Mouse (Mus musculus): Measurements from ENCODE around the gene Ubr7. TPM values are rescaled to one million over a fixed set of nuclear protein-coding genes. Genes with fewer than 3 reads are reported as not detected.

Gene Ubr7
- total RNA-seq, 1 experiment: 87.5 TPM

DNA sequence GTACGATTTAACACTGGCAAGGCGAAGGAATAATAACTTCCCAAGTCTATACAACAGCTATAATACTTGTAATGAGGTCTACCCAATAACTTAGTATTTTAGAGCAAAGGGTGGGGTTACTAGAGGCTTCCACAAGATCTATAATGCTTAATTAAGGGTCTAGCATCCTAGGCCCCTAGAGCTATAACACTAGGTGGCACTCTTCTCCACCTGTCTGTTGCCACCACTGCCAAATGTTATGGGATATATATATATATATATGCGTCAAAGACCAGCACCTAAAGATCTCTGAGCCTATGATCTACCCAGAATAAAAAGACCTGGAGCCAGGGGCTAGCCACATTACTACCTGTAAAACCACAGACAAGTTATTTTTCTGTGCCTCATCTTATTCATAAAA is 17.5 kb upstream of the Ubr7 start:
- Histone ChIP-seq H3K36me3 (ENCODE audit: control insufficient read depth, insufficient read depth, low read length, poor library complexity, severe bottlenecking) (no peaks in the 10 kb centered on the region; the same call in 1 of the 2 replicates), H3K4me1 (ENCODE audit: control insufficient read depth in 2 of 2, insufficient read depth in 2 of 2, low read length in 2 of 2, poor library complexity in 1 of 2) (no peaks in the 10 kb centered on the region; a peak in 1 of 4 replicates), H3K9me3 (ENCODE audit: control insufficient read depth, insufficient read depth, low read depth, low read length) (no peaks in the 10 kb centered on the region), H3K4me3 (ENCODE audit: insufficient read depth in 1 of 2, low read depth in 1 of 2, low read length in 2 of 2, poor library complexity in 1 of 2, severe bottlenecking in 1 of 2) (no peak overlapping the region), H3K9ac (ENCODE audit: insufficient read depth, low read depth, low read length, poor library complexity, severe bottlenecking) (no peak overlapping the region), H3K27ac (ENCODE audit: insufficient read depth, low read depth, low read length, poor library complexity, severe bottlenecking) (no peak overlapping the region)
- DNase-seq (ENCODE audit: low read depth, low spot score): no peak
- TF ChIP-seq HCFC1 (IDR thresholded peaks at IDR 0.05; ENCODE audit: borderline replicate concordance, insufficient read depth, low read length) (no peak), ZC3H11A (IDR thresholded peaks at IDR 0.05; ENCODE audit: borderline replicate concordance, low read depth, low read length) (no peak), CHD2 (IDR thresholded peaks at IDR 0.05; ENCODE audit: low read depth, low read length) (no peak), ZNF384 (IDR thresholded peaks at IDR 0.05; ENCODE audit: low read depth, low read length) (no peak), MAFK (IDR thresholded peaks at IDR 0.05; ENCODE audit: insufficient read depth, low read depth, low read length) (no peak)
- in situ Hi-C loops (cut with MboI; ENCODE audit: low sequenced_read_pairs in 2 of 2, unreplicated experiment in 2 of 2): loop anchor here in 1 of 2 experiments (25.0 kb wide), 1 partner anchor 228 kb away; no protein-coding TSS in a partner anchor

DNA sequence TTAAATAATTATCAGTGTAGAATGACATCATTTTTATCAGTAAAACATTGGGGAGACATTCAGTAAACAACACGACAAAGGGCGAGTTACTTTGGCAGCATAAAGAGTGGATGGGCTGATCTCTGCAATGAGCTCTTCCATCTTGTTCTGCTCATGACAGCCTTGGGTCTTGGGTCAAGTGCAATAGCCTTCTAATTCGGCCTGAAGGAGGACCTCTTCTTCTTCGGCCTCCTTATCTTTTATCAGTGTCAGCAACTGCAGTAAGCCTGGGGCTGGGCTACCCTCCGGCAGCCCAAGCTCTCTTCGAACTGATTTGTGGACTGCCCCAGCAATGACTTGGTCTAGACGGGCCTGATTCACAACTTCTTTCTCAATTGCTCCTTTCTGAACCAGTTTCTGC is 15.7 kb upstream of the Ubr7 start:
- TF ChIP-seq HCFC1 (IDR thresholded peaks at IDR 0.05; ENCODE audit: borderline replicate concordance, insufficient read depth, low read length) (no peak), CHD2 (IDR thresholded peaks at IDR 0.05; ENCODE audit: low read depth, low read length) (no peak), ZC3H11A (IDR thresholded peaks at IDR 0.05; ENCODE audit: borderline replicate concordance, low read depth, low read length) (no peak), ZNF384 (IDR thresholded peaks at IDR 0.05; ENCODE audit: low read depth, low read length) (no peak), MAFK (IDR thresholded peaks at IDR 0.05; ENCODE audit: insufficient read depth, low read depth, low read length) (no peak)
- Histone ChIP-seq H3K9me3 (ENCODE audit: control insufficient read depth, insufficient read depth, low read depth, low read length) (no peaks in the 10 kb centered on the region), H3K9ac (ENCODE audit: insufficient read depth, low read depth, low read length, poor library complexity, severe bottlenecking) (no peak overlapping the region; the same call in 1 of the 2 replicates), H3K4me3 (ENCODE audit: insufficient read depth in 1 of 2, low read depth in 1 of 2, low read length in 2 of 2, poor library complexity in 1 of 2, severe bottlenecking in 1 of 2) (no peak overlapping the region), H3K36me3 (ENCODE audit: control insufficient read depth, insufficient read depth, low read length, poor library complexity, severe bottlenecking) (no peaks in the 10 kb centered on the region; the same call in 1 of the 2 replicates), H3K4me1 (ENCODE audit: control insufficient read depth in 2 of 2, insufficient read depth in 2 of 2, low read length in 2 of 2, poor library complexity in 1 of 2) (no peaks in the 10 kb centered on the region; a peak in 1 of 4 replicates), H3K27ac (ENCODE audit: insufficient read depth, low read depth, low read length, poor library complexity, severe bottlenecking) (no peak overlapping the region)
- in situ Hi-C loops (cut with MboI; ENCODE audit: low sequenced_read_pairs in 2 of 2, unreplicated experiment in 2 of 2): loop anchor here in 1 of 2 experiments (25.0 kb wide), 1 partner anchor 230 kb away; no protein-coding TSS in a partner anchor
- DNase-seq (ENCODE audit: low read depth, low spot score): no peak

DNA sequence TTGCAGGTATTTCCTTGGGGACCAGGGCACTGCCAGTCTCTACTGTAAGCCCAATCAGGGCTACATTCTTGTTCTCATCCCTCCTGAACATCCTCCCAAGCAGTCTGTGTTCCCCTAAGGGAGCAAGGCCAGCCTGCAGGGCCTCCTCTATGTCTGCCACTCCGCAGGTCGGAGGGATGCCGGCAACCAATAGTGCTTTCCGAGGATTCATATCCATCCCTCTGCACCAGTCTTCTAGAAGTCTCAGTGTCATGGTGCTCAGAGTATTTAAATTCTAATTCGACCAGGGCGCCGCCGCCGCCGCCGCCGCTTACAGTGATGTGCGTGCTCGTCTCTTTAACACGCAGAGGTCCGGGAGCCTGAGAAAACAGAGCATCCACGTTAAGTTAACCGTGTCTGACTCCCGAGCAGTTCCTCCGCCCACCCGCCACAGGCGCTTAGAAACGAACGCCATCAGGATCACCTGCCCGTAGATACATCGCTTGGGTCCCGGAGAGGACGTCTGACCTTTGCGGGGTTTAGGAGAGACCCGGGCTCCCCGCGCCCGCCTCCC is 14.7 kb upstream of the Ubr7 start:
- TF ChIP-seq CHD2 (IDR thresholded peaks at IDR 0.05; ENCODE audit: low read depth, low read length): no peak
- no peak for TF ChIP-seq ZNF384 (IDR thresholded peaks at IDR 0.05; ENCODE audit: low read depth, low read length)
- no peak for TF ChIP-seq HCFC1 (IDR thresholded peaks at IDR 0.05; ENCODE audit: borderline replicate concordance, insufficient read depth, low read length)
- TF ChIP-seq MAFK (IDR thresholded peaks at IDR 0.05; ENCODE audit: insufficient read depth, low read depth, low read length): no peak
- Histone ChIP-seq H3K4me1 (ENCODE audit: control insufficient read depth in 2 of 2, insufficient read depth in 2 of 2, low read length in 2 of 2, poor library complexity in 1 of 2) (no peaks in the 10 kb centered on the region; a peak in 1 of 4 replicates), H3K9ac (ENCODE audit: insufficient read depth, low read depth, low read length, poor library complexity, severe bottlenecking) (peak overlapping the region; percentile 77), H3K27ac (ENCODE audit: insufficient read depth, low read depth, low read length, poor library complexity, severe bottlenecking) (0 out of 2 replicates have a peak overlapping the region, but pooled peaks have one; percentile 17), H3K9me3 (ENCODE audit: control insufficient read depth, insufficient read depth, low read depth, low read length) (no peaks in the 10 kb centered on the region), H3K36me3 (ENCODE audit: control insufficient read depth, insufficient read depth, low read length, poor library complexity, severe bottlenecking) (no peaks in the 10 kb centered on the region; the same call in none of the 2 replicates), H3K4me3 (ENCODE audit: insufficient read depth in 1 of 2, low read depth in 1 of 2, low read length in 2 of 2, poor library complexity in 1 of 2, severe bottlenecking in 1 of 2) (peak overlapping the region; percentile 76 to 96)
- DNase-seq (ENCODE audit: low read depth, low spot score): no peak
- in situ Hi-C loops (cut with MboI; ENCODE audit: low sequenced_read_pairs in 2 of 2, unreplicated experiment in 2 of 2): loop anchor here in 1 of 2 experiments (25.0 kb wide), 1 partner anchor 231 kb away; no protein-coding TSS in a partner anchor

DNA sequence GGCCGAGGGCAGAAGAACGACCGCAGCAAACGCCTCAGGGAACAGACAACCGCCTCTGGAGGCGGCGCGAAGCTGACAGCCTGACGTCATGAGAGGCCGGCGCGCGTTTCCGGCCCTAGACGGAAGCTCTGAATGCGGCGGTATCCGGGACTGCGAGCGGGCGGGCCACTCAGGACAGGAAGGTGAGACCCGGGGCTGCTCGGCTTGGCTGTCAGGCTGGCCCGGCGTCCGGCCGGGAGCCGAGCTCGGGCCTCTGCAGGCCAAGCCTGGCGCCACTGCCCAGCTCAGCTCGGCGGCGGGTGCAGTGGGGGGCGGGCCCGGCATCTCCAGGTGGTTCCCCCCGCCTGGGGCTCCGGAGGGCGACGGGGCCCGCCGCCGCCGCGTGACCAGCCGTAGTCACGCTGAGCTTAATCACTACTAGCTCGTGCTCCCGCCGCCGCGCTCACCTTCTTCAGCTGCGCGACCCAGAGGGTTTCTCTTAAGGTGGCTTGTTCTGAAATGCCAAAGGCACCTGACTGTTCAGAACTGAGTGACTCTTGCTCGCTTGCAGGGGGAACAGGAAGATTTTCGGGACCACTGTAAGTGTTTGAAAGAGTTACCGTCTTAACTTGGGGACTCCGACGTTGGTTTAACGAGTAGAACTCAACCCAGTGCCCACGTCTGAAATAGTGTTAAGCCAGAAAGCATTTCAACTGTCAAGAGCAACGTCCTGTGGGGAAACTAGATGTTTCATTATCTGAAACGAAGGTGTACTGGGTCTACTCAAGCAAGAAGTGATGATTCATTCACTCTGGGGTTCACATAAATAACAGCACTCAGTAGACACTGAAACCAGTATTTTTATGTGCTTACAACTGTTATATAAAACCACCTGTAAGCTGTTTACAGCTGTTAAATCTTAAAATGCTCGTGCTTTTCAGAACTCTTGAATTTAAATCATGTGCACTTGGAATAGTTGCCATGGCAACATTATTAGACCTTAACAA is 13.9 kb upstream of the Ubr7 start, which contains the start of the genes Moap1 and Tmem251:
Moap1 (minus strand) TSS at position 73 of the 986 bp plus-strand sequence.
Tmem251 (plus strand) TSS at position 174 of the 986 bp plus-strand sequence.
- 0 out of 2 replicates have a peak, but pooled peaks have one; percentile 42 for TF ChIP-seq HCFC1 (IDR thresholded peaks at IDR 0.05; ENCODE audit: borderline replicate concordance, insufficient read depth, low read length)
- no peak for TF ChIP-seq CHD2 (IDR thresholded peaks at IDR 0.05; ENCODE audit: low read depth, low read length)
- Histone ChIP-seq H3K9me3 (ENCODE audit: control insufficient read depth, insufficient read depth, low read depth, low read length) (no peaks in the 10 kb centered on the region), H3K4me1 (ENCODE audit: control insufficient read depth in 2 of 2, insufficient read depth in 2 of 2, low read length in 2 of 2, poor library complexity in 1 of 2) (no peaks in the 10 kb centered on the region; a peak in 1 of 4 replicates), H3K9ac (ENCODE audit: insufficient read depth, low read depth, low read length, poor library complexity, severe bottlenecking) (peak within 1 kb of the TSS; percentile 82), H3K4me3 (ENCODE audit: insufficient read depth in 1 of 2, low read depth in 1 of 2, low read length in 2 of 2, poor library complexity in 1 of 2, severe bottlenecking in 1 of 2) (peak within 1 kb of the TSS; percentile 76 to 96), H3K36me3 (ENCODE audit: control insufficient read depth, insufficient read depth, low read length, poor library complexity, severe bottlenecking) (peaks cover 3% of the 10 kb centered on the region), H3K27ac (ENCODE audit: insufficient read depth, low read depth, low read length, poor library complexity, severe bottlenecking) (peak within 1 kb of the TSS; percentile 70)
- no peak for DNase-seq (ENCODE audit: low read depth, low spot score)
- in situ Hi-C loops (cut with MboI; ENCODE audit: low sequenced_read_pairs in 2 of 2, unreplicated experiment in 2 of 2): loop anchor here in 1 of 2 experiments (25.0 kb wide), 1 partner anchor 232 kb away; no protein-coding TSS in a partner anchor
